Comparison of ENCODE assay signal across 25 mouse cellular contexts in genomic region chr5:12555401-12555800, GRCm38 (mm10).
"Had no signal": no experiment of that assay in that cellular context is flagged by ENCODE, and none has a peak within 500 bp of the region (broad histone marks: within the 10 kb centered on the region; RNA-seq: fewer than 3 reads in every experiment).

No protein-coding gene starts in this region.

- H3K9me3 ChIP-seq: embryonic facial prominence, embryonic 10.5 days; embryonic facial prominence, embryonic 12.5 days; embryonic facial prominence, embryonic 13.5 days; embryonic facial prominence, embryonic 15.5 days; forebrain, embryonic 10.5 days; forebrain, embryonic 12.5 days; forebrain, embryonic 13.5 days; forebrain, embryonic 15.5 days had no signal

- H3K9ac ChIP-seq: embryonic facial prominence, embryonic 12.5 days; embryonic facial prominence, embryonic 13.5 days; embryonic facial prominence, embryonic 15.5 days; forebrain, embryonic 12.5 days; forebrain, embryonic 13.5 days; forebrain, embryonic 15.5 days; forebrain, postnatal 0 days had no signal

- DNase-seq: cerebellum, adult 9-10 months; cerebellum, adult 9-11 months; cerebellum, postnatal 10 days; cerebellum, postnatal 14 days; cerebellum, postnatal 25 days; cerebellum, postnatal 36 days; embryo, embryonic 11 days; forebrain, postnatal 0 days; gastrocnemius, adult 2 months; gastrocnemius, postnatal 10 days; gastrocnemius, postnatal 14 days; gastrocnemius, postnatal 25 days; gastrocnemius, postnatal 36 days; heart, adult 11 months; heart, adult 18-20 months; heart, adult 2 months had no signal

- H3K36me3 ChIP-seq: embryonic facial prominence, embryonic 10.5 days; embryonic facial prominence, embryonic 12.5 days; embryonic facial prominence, embryonic 13.5 days; embryonic facial prominence, embryonic 15.5 days; forebrain, embryonic 10.5 days; forebrain, embryonic 12.5 days; forebrain, embryonic 15.5 days had no signal

- H3K4me1 ChIP-seq: embryonic facial prominence, embryonic 12.5 days; embryonic facial prominence, embryonic 13.5 days; embryonic facial prominence, embryonic 15.5 days; forebrain, embryonic 12.5 days; forebrain, embryonic 13.5 days; forebrain, embryonic 15.5 days had no signal

- H3K27ac ChIP-seq: embryonic facial prominence, embryonic 10.5 days; embryonic facial prominence, embryonic 12.5 days; embryonic facial prominence, embryonic 13.5 days; embryonic facial prominence, embryonic 15.5 days; forebrain, embryonic 10.5 days; forebrain, embryonic 12.5 days; forebrain, embryonic 13.5 days; forebrain, embryonic 15.5 days; gastrocnemius, adult 2 months; heart, adult 2 months had no signal

- H3K4me3 ChIP-seq: embryonic facial prominence, embryonic 10.5 days; embryonic facial prominence, embryonic 12.5 days; embryonic facial prominence, embryonic 13.5 days; embryonic facial prominence, embryonic 15.5 days; erythroblast, embryonic 14.5 days; forebrain, embryonic 10.5 days; forebrain, embryonic 12.5 days; forebrain, embryonic 13.5 days; forebrain, embryonic 15.5 days; gastrocnemius, adult 2 months; heart, adult 2 months had no signal

- H3K27me3 ChIP-seq: embryonic facial prominence, embryonic 12.5 days; embryonic facial prominence, embryonic 13.5 days; embryonic facial prominence, embryonic 15.5 days; forebrain, embryonic 12.5 days; forebrain, embryonic 13.5 days; forebrain, embryonic 15.5 days had no signal
